Mouse (Mus musculus) heart, embryonic 10.5 days (tissue): Measurements from ENCODE around the gene Agpat3. TPM values are rescaled to one million over a fixed set of nuclear protein-coding genes. Genes with fewer than 3 reads are reported as not detected.

ENCODE experiments used
- DNase-seq: peaks from one replicate; pipeline ENCODE4 v3.0.0-alpha.2; 2017; ENCODE audit warnings: low spot score
- H3K27ac ChIP-seq: fragments of 300-500 bp; sonication (generic); 2 replicates; pipeline ENCODE4 v1.5.1; 2016; ENCODE audit warnings: mild to moderate bottlenecking
- H3K27me3 ChIP-seq: fragments of 300-500 bp; sonication (generic); 2 replicates; pipeline ENCODE4 v1.6.1; 2016; ENCODE audit warnings: mild to moderate bottlenecking; ENCODE audit not compliant: poor library complexity, insufficient read depth, severe bottlenecking
- H3K36me3 ChIP-seq: fragments of 300-500 bp; sonication (generic); 2 replicates; pipeline ENCODE4 v1.6.1; 2016; ENCODE audit warnings: mild to moderate bottlenecking, moderate library complexity
- H3K4me1 ChIP-seq: fragments of 300-500 bp; sonication (generic); 2 replicates; pipeline ENCODE4 v1.6.1; 2016; ENCODE audit warnings: mild to moderate bottlenecking
- H3K4me3 ChIP-seq: fragments of 300-500 bp; sonication (generic); 2 replicates; pipeline ENCODE4 v1.5.1; 2016; ENCODE audit warnings: mild to moderate bottlenecking, moderate library complexity
- H3K9me3 ChIP-seq: fragments of 300-500 bp; sonication (generic); 2 replicates; pipeline ENCODE4 v1.6.1; 2016; ENCODE audit warnings: mild to moderate bottlenecking, moderate library complexity
- WGBS: fragments of 180-500 bp; shearing (Covaris S2); methylation state at CpG from one replicate; pipeline ENCODE4 v1.1.7; 2016; 5-methylcytosine and 5-hydroxymethylcytosine counted together
- polyA plus RNA-seq: library from polyadenylated mRNA; unstranded; fragments of >200 nt; fragmentation: Nextera tagmentation; extraction: Ambion mirVana; gene quantifications from 2 replicates; pipeline ENCODE4 v1.2.1, GENCODE M21; 2016

The Agpat3 gene
- polyA plus RNA-seq, 1 experiment from 2014 or later = 44.2 TPM

DNA sequence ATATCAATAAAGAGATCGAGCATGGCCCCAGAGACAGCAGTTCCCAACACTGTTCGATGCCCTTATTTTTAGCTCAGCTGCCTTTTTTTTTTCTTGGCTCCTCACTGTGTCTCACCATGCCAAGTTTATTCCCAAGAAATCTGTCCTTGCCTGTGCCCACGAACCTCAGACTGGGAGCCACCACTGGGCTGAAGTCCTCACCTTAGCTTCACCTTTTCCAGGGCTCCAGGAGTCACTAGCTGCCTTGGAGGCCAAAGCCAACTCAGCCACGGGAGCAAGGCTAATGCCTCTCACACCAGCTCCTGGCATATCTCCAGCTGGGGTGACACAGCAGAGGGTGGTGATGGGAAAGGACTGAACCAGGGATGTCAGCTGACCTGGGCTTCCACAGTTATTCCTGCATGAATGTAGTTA, 96.6 kb downstream of the Agpat3 start:
- 68% methylated on average over 4 of the region's 4 CpGs for WGBS
- no peak for DNase-seq
- Histone ChIP-seq H3K4me3 (no peak overlapping the region), H3K27ac (no peak overlapping the region), H3K27me3 (peaks cover 5% of the 10 kb centered on the region; the same call in 1 of the 2 replicates), H3K36me3 (no peaks in the 10 kb centered on the region), H3K9me3 (no peaks in the 10 kb centered on the region), H3K4me1 (peaks cover 6% of the 10 kb centered on the region)

DNA sequence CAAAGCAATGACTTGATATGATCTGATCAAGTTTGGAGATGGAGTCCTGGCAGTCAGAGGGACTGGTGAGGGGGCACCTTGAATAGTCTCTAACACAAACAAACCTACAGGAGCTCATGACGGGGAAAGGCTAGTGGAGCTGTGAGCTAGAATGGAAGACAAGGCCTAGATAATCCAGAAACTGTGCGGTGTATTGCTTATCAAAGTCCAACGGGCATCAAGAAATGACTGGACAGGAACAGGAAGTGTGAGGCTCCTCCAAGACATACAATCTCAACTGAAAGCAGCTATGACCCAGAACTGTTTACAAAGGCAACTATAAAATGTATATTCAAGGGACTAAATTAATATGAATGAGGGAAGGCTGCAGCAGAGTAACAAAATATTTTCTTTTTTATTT, 105.1 kb downstream of the Agpat3 start:
- no peak for DNase-seq
- Histone ChIP-seq H3K4me1 (peaks cover 23% of the 10 kb centered on the region), H3K27ac (no peak overlapping the region), H3K36me3 (no peaks in the 10 kb centered on the region), H3K9me3 (no peaks in the 10 kb centered on the region), H3K4me3 (no peak overlapping the region), H3K27me3 (no peaks in the 10 kb centered on the region)
- 63% methylated on average over 3 of the region's 3 CpGs for WGBS

DNA sequence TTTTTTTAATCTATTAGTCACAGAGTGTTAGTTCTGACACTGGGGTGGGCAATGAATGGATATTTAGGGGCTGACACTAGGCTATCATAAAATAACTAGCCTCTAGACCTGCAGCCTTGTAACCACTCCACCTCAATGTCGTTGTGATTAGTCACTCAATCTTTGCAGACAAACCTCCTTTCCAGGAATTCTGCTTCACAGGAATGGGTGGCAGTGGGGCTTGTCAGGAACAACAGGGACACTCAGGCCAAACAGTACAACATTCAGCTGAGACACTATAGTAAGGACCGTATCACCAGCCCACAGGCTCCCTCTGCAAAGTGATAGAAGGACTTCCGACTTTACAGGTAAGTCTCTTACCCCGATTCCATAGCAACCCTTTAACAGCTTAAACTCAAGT, 105.6 kb downstream of the Agpat3 start:
- H3K27me3 ChIP-seq = no peaks in the 10 kb centered on the region
- 72% methylated on average over 4 of the region's 4 CpGs for WGBS

DNA sequence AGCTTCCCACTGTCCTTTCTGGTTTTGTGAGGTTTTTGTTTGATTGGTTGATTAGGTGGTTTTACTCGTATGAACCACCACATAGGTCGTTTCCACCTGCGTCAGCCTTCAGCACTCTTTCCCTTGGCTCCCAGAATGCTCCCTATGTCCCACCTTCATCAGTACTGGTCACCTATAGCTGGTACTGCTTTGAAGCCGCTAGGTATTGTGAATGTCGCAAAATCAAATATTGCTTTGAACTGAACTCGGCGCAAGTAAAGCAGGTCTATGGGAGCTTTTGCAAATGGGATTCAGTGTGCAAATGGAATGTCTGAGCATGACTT, 107.1 kb downstream of the Agpat3 start:
- Histone ChIP-seq H3K9me3 (no peaks in the 10 kb centered on the region), H3K27me3 (no peaks in the 10 kb centered on the region), H3K27ac (peak overlapping the region; percentile 89), H3K4me1 (peaks cover 23% of the 10 kb centered on the region), H3K36me3 (peaks cover 6% of the 10 kb centered on the region; the same call in 1 of the 2 replicates), H3K4me3 (peak overlapping the region; percentile 96)
- WGBS = 17% methylated on average over 7 of the region's 7 CpGs
- DNase-seq = no peak

More for the DNA sequence above, 105.6 kb downstream of the Agpat3 start:
- Histone ChIP-seq H3K27ac (no peak overlapping the region), H3K36me3 (peaks cover 3% of the 10 kb centered on the region; the same call in 1 of the 2 replicates), H3K4me3 (no peak overlapping the region), H3K9me3 (no peaks in the 10 kb centered on the region), H3K4me1 (peaks cover 23% of the 10 kb centered on the region)
- DNase-seq = no peak

GRCm38 (mm10) chr10:78244438-78245224, 107.7 kb downstream of the Agpat3 start, which contains the start of gene Trappc10:
Gene Trappc10, minus strand, starts transcription at chr10:78244641.
- WGBS = under 1% methylated on average over 64 of the region's 74 CpGs
- H3K9me3 ChIP-seq = no peaks in the 10 kb centered on the region

GRCm38 (mm10) chr10:78244058-78244437, 108.2 kb downstream of the Agpat3 start:
- Histone ChIP-seq H3K4me1 (peaks cover 23% of the 10 kb centered on the region), H3K4me3 (peak overlapping the region; percentile 96), H3K36me3 (peaks cover 6% of the 10 kb centered on the region; the same call in 1 of the 2 replicates), H3K27ac (peak overlapping the region; percentile 89), H3K27me3 (no peaks in the 10 kb centered on the region), H3K9me3 (no peaks in the 10 kb centered on the region)
- peak; percentile 79 for DNase-seq
- under 1% methylated on average over 33 of the region's 33 CpGs for WGBS

More at GRCm38 (mm10) chr10:78244438-78245224, 107.7 kb downstream of the Agpat3 start, which contains the start of gene Trappc10:
- DNase-seq = peak; percentile 92
- H3K4me1 ChIP-seq = peaks cover 23% of the 10 kb centered on the region
- peak within 1 kb of the TSS; percentile 96 for H3K4me3 ChIP-seq
- no peaks in the 10 kb centered on the region for H3K27me3 ChIP-seq
- peak within 1 kb of the TSS; percentile 89 for H3K27ac ChIP-seq
- H3K36me3 ChIP-seq = peaks cover 6% of the 10 kb centered on the region; the same call in 1 of the 2 replicates

DNA sequence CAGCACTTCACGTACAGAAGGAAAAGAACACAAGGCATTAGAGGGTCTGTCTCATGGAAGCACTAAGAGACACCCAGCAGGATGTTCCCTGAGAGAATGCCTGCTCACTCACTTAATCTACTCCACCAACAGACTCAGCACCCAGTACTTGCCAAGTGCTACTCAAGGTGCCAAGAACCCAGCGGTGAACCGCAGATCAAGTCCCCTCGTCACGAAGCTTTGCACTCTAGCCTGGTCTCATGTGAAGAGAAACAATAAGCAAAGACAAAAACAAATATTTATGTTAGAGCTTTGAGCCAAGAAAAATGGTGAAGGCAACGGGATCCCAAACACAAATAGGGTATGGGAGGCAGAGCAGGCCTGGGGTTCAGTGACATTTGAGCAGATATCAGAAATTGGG, 113.4 kb downstream of the Agpat3 start:
- no peak overlapping the region for H3K4me3 ChIP-seq
- H3K9me3 ChIP-seq = no peaks in the 10 kb centered on the region
- peaks cover 16% of the 10 kb centered on the region; the same call in 1 of the 2 replicates for H3K36me3 ChIP-seq
- no peak overlapping the region for H3K27ac ChIP-seq
- H3K4me1 ChIP-seq = peaks cover 17% of the 10 kb centered on the region
- 81% methylated on average over 6 of the region's 6 CpGs for WGBS
- H3K27me3 ChIP-seq = no peaks in the 10 kb centered on the region
- no peak for DNase-seq

DNA sequence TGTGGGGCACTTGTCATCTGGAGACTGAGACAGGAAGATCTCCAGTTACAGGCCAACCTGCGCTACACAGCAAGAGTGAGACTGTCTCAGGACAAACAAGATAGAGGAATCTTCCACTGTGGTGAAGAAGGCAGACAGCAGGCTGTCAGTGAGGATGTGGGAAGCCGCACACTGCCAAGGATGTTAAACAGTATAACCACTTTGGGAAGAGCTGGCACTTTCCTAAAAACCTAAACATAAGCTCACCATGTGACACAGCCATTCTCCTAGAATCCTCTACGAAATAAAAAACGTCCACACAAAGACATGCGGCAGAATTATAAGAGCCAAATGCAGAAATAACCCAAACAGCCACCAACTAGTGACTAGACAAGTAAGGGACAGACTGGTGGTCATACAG, 114.0 kb downstream of the Agpat3 start:
- Histone ChIP-seq H3K27ac (no peak overlapping the region), H3K4me1 (peaks cover 10% of the 10 kb centered on the region), H3K27me3 (no peaks in the 10 kb centered on the region), H3K36me3 (peaks cover 16% of the 10 kb centered on the region; the same call in 1 of the 2 replicates), H3K9me3 (no peaks in the 10 kb centered on the region), H3K4me3 (no peak overlapping the region)
- no peak for DNase-seq
- WGBS = 91% methylated on average over 5 of the region's 5 CpGs

DNA sequence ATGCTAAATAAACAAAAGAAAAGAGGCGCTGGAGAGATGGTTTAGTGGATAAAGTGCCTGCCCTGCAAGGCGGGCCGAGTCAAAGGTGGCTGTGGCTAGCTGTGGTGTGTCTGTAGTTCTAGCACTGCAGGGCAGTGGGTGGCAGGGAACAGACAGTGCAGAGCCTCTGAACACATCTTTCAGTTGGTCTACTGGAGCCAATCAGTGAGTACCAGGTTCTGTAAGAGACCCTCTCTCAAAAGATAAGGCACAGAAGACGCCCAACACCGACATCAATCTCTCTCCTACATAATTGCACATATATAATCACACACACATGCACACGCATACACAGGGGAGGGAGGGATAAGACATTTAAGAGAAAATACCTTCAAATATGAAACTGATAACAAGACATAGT, 114.5 kb downstream of the Agpat3 start:
- Histone ChIP-seq H3K4me3 (no peak overlapping the region), H3K4me1 (peaks cover 5% of the 10 kb centered on the region; the same call in 1 of the 2 replicates), H3K27ac (no peak overlapping the region), H3K27me3 (no peaks in the 10 kb centered on the region), H3K9me3 (no peaks in the 10 kb centered on the region), H3K36me3 (peaks cover 16% of the 10 kb centered on the region; the same call in 1 of the 2 replicates)
- WGBS = 74% methylated on average over 6 of the region's 6 CpGs
- no peak for DNase-seq

GRCm38 (mm10) chr10:78236885-78237629, 115.2 kb downstream of the Agpat3 start:
- WGBS = 85% methylated on average over 8 of the region's 8 CpGs
- DNase-seq = no peak
- H3K27me3 ChIP-seq = no peaks in the 10 kb centered on the region
- H3K9me3 ChIP-seq = no peaks in the 10 kb centered on the region
- no peak overlapping the region for H3K27ac ChIP-seq
- peaks cover 5% of the 10 kb centered on the region; the same call in 1 of the 2 replicates for H3K4me1 ChIP-seq
- peaks cover 16% of the 10 kb centered on the region; the same call in 1 of the 2 replicates for H3K36me3 ChIP-seq
- no peak overlapping the region for H3K4me3 ChIP-seq

DNA sequence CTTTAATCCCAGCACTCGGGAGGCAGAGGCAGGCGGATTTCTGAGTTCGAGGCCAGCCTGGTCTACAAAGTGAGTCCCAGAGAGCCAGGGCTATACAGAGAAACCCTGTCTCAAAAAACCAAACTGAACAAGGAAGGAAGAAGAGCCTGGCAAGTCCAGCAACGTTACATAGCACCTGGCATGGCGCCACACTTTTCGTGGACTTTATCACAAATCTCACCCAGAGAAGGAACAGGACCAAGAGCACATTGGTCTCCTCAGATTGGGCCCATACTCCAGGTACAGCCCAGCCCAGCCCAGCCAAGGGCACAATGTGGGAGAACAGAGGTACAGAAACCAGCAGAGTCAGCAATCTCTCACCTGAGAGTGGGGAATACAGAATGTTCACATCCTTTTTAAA, 118.5 kb downstream of the Agpat3 start:
- WGBS = 85% methylated on average over 6 of the region's 6 CpGs
- H3K36me3 ChIP-seq = peaks cover 24% of the 10 kb centered on the region
- H3K4me1 ChIP-seq = peaks cover 5% of the 10 kb centered on the region; the same call in 1 of the 2 replicates

GRCm38 (mm10) chr10:78233161-78233560, 119.1 kb downstream of the Agpat3 start:
- Histone ChIP-seq H3K4me3 (no peak overlapping the region), H3K27ac (no peak overlapping the region), H3K27me3 (no peaks in the 10 kb centered on the region), H3K36me3 (peaks cover 23% of the 10 kb centered on the region), H3K9me3 (no peaks in the 10 kb centered on the region), H3K4me1 (peaks cover 5% of the 10 kb centered on the region; the same call in 1 of the 2 replicates)
- 87% methylated on average over 5 of the region's 5 CpGs for WGBS
- DNase-seq = no peak

More for the DNA sequence above, 118.5 kb downstream of the Agpat3 start:
- H3K27ac ChIP-seq = no peak overlapping the region
- H3K9me3 ChIP-seq = no peaks in the 10 kb centered on the region
- H3K27me3 ChIP-seq = no peaks in the 10 kb centered on the region
- no peak overlapping the region for H3K4me3 ChIP-seq
- DNase-seq = no peak
